Mouse (Mus musculus): ENCODE results near the gene Tcp11. TPM values are rescaled to one million over a fixed set of nuclear protein-coding genes. Genes with fewer than 3 reads are reported as not detected.

Gene Tcp11
- polyA plus RNA-seq, 1 experiment = 2.8 TPM

DNA sequence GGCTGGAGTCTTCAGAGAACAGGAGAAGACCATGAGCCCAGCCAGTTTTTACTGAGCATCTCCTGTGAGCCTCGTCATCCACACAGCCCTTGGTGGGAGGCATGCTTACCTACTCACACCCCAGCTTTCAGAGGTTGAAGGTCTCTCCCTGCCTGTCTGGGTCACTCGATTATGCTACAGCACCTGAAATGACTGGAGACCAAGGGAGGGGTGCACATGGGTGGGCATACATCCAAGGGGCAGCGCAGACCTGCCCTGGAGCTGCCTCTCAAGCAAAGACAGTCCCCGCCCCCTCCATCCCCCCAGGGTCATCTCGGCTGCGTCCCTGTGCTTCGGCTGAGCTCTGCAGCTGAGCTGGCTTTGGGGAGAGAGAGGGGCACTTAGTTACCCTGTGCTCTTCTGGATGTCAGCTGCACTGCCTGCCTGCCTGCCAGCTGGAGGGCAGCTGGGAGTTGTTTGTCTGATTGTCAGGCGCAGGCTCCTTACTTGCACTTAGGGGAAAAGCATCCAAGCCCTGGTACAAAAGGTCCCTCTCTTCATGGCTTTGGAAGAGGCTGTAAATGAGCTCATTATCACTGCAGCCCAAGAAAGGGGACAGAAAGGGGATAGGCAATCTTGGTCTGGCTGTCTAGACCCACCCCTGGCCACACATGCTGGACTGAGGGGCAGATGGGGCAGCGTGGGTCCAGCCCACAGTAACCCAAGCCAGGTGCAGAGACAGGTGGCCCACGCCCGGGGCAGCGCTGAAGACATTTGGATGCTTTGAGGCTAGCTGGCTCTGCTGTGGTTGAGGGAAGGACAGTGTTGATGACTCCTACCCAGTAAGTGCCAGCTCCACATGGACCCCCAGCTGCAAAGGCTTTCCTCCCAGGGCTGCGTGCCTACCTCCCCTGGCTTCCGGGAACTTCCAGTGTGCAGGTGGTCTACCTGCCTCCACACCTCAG lies 43.4 kb downstream of the Tcp11 start:
- TF ChIP-seq POLR2A (IDR thresholded peaks at IDR 0.05; ENCODE audit: borderline replicate concordance, extremely low read depth, insufficient read depth, insufficient read length, poor library complexity, severe bottlenecking) = no peak

DNA sequence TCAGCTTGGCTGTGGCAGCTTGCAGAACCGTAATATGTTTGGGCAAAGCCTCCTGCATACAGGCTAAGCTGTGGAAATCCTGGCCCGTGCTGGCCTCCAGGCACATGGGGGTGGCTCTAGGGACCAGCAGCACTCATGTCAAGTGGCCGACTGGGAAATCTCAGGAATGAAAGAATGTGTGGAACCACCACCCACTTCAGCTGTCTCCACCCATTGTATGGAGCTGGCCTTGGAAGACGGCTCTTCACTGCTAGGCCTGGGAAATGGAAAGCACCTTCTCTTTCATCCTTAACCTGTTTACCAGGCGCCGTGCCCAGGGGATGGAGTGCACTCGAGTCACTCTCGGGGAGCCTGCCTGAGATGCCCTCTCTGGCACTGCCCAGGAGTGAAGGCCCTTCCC lies 45.5 kb downstream of the Tcp11 start:
- DNase-seq (ENCODE audit: low read depth) = no peak
- TF ChIP-seq POLR2A (IDR thresholded peaks at IDR 0.05; ENCODE audit: borderline replicate concordance, extremely low read depth, insufficient read depth, insufficient read length, poor library complexity, severe bottlenecking) (no peak), CTCF (IDR thresholded peaks at IDR 0.05; ENCODE audit: borderline replicate concordance, extremely low read depth, insufficient read depth, insufficient read length) (no peak)

More for the DNA sequence above, 43.4 kb downstream of the Tcp11 start:
- DNase-seq (ENCODE audit: low read depth) = peak; percentile 92

DNA sequence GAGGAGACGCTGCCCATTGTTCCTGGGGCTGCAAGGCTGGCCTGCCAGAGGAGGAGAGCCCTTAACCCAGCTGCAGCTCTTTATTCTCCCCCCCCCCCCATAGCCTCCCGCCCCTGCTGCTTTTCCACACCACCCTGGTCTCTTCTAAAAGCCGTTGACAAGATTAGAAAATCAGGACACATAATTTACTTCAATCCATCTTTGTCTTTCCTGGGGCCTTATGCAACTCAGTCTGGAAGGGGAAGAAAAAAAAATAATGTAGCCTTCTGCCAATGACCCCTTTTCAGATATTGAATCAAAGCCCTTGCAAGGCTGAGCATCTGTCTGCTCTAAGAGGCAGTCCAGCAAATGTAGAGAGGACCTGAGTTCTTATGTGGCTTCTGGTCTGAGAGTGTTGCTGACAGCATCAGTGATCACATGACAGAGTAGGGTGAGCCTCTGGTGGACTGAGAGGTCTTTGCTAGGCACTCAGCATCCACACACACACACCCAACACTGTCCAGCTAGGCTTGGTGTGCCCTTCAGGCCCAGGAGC lies 47.3 kb downstream of the Tcp11 start:
- DNase-seq (ENCODE audit: low read depth) = peak; percentile 59
- TF ChIP-seq POLR2A (IDR thresholded peaks at IDR 0.05; ENCODE audit: borderline replicate concordance, extremely low read depth, insufficient read depth, insufficient read length, poor library complexity, severe bottlenecking) = no peak
- TF ChIP-seq CTCF (IDR thresholded peaks at IDR 0.05; ENCODE audit: borderline replicate concordance, extremely low read depth, insufficient read depth, insufficient read length) = no peak

DNA sequence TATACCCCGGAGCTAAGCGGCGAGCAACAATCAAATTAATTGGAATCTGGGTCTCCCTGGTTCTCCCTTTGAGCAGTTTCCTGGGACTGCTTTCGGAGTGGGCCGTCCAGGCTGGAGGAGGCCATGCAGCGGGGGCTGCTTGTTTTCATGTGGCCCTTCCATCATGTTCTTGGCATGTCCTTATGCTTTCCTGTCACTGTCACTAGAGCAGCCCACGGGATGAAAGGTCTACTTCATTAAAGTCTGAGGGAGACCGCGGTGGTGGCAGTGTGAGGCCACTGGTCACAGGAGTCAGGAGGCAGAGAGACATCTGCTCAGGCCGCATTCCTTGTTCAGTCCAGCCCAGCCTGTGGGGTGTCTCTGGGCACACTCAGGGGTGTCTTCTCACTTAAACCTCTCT lies 48.2 kb downstream of the Tcp11 start:
- TF ChIP-seq POLR2A (IDR thresholded peaks at IDR 0.05; ENCODE audit: borderline replicate concordance, extremely low read depth, insufficient read depth, insufficient read length, poor library complexity, severe bottlenecking) (no peak), CTCF (IDR thresholded peaks at IDR 0.05; ENCODE audit: borderline replicate concordance, extremely low read depth, insufficient read depth, insufficient read length) (no peak)
- no peak for DNase-seq (ENCODE audit: low read depth)

DNA sequence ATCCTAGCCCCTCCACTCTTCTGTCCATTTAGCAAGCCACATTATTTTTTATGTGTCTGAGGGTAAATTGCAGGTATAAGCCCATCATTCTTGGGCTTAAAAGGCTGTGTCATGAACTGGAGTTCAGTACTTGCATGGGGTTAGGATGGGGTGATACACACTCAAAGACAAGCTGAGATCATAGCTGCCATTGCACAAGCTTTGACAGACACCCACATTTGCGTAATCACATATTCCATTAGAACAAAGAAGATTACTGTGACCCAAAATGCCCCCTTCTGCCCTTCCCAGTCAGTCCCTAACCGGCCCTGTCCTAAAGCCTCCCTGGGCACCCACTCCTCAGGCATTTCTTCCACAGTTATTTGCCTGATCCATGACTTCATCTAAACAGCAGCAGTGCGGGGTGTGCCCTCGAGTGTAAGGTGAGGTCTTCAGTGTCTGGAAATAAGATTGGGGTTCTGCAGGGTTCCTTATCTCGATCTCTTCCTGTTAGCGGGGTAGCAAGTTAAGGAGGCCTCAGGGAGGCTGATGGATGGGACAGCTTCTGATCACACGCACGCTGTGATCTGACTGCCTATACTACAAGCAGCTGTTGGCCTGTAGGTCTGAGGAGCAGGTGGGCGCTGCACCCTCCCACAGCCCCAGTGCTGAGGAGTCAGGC lies 49.0 kb downstream of the Tcp11 start:
- TF ChIP-seq CTCF (IDR thresholded peaks at IDR 0.05; ENCODE audit: borderline replicate concordance, extremely low read depth, insufficient read depth, insufficient read length) (no peak), POLR2A (IDR thresholded peaks at IDR 0.05; ENCODE audit: borderline replicate concordance, extremely low read depth, insufficient read depth, insufficient read length, poor library complexity, severe bottlenecking) (no peak)
- no peak for DNase-seq (ENCODE audit: low read depth)

DNA sequence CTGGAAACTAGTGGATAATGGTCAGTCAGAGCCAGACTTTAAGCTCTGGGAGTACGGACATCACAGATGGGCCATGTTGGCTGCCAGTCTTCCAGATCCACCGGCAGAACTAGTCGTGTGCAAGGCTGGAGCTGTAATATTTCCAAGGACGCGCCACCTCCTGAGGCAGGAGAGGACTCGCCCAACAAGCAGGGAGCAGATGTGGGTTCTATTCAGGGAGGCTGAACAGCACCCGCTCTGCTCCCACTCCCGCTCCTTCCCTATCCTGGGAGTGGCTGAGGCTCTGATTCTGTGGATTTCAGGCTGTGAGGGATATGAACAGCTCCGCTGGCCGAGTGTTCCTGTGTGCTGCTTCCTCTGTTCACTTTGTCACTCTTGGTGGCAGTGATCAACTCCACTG lies 50.0 kb downstream of the Tcp11 start:
- no peak for DNase-seq (ENCODE audit: low read depth)
- TF ChIP-seq POLR2A (IDR thresholded peaks at IDR 0.05; ENCODE audit: borderline replicate concordance, extremely low read depth, insufficient read depth, insufficient read length, poor library complexity, severe bottlenecking) (no peak), CTCF (IDR thresholded peaks at IDR 0.05; ENCODE audit: borderline replicate concordance, extremely low read depth, insufficient read depth, insufficient read length) (no peak)

DNA sequence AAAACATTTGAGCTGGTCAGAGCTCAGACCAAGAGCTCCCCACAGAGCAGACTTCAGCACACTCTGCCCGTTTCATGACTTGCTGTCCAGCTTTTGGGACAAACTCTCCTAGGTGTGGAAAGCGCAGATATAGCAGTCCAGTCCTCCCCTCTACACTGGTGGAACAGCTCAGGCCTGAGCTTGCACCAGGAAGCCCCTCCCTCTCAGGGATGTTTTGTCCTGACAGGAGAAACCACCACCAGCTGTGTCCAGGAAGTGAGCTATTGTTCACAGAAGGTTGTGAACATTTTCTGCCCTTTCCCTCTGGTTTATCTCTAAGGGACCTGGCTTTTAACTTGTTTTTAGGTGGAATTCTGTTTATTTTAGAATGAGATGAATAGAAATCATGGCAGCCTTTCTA lies 51.1 kb downstream of the Tcp11 start:
- DNase-seq (ENCODE audit: low read depth) = no peak
- TF ChIP-seq CTCF (IDR thresholded peaks at IDR 0.05; ENCODE audit: borderline replicate concordance, extremely low read depth, insufficient read depth, insufficient read length) (no peak), POLR2A (IDR thresholded peaks at IDR 0.05; ENCODE audit: borderline replicate concordance, extremely low read depth, insufficient read depth, insufficient read length, poor library complexity, severe bottlenecking) (no peak)

DNA sequence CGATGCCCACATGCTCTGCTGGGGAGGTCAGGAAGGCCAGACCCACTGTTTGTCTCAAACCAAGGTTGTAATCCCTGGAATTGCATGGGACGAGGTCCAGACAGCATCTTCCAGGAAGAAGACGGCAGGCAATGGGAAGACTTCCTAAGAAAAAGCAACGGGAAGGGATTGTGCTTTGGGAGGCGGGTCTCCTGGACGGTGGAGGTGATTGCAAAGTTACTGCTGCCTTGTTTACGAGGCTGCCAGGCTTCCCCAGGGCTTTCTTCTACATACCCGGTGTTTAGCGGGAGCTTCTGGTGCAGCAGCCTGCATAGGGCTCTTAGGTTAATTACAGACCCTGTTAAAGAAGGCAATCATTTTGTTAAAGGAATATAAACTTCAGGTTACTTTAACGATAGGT lies 52.2 kb downstream of the Tcp11 start:
- no peak for DNase-seq (ENCODE audit: low read depth)
- no peak for TF ChIP-seq CTCF (IDR thresholded peaks at IDR 0.05; ENCODE audit: borderline replicate concordance, extremely low read depth, insufficient read depth, insufficient read length)
- no peak for TF ChIP-seq POLR2A (IDR thresholded peaks at IDR 0.05; ENCODE audit: borderline replicate concordance, extremely low read depth, insufficient read depth, insufficient read length, poor library complexity, severe bottlenecking)

DNA sequence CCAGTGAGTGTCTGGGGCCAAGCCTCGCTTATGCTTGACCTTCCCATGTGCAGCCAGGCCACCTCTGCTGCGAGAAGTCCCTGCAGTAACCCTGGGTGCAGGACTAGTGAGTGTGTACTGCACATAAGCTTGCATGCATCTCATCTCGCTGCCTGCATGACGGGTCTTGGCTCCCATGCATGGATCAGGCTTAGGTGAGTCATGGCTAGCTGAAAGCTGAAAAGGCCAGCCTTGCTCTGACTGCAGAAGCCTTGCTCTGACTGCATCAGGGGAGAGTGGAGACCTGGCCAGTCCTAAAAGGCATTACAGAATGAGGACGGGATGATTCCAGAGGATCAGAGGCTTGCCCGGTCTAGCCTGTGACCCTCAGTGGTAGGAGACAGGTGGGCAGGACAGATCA lies 53.2 kb downstream of the Tcp11 start:
- no peak for TF ChIP-seq CTCF (IDR thresholded peaks at IDR 0.05; ENCODE audit: borderline replicate concordance, extremely low read depth, insufficient read depth, insufficient read length)
- no peak for TF ChIP-seq POLR2A (IDR thresholded peaks at IDR 0.05; ENCODE audit: borderline replicate concordance, extremely low read depth, insufficient read depth, insufficient read length, poor library complexity, severe bottlenecking)
- no peak for DNase-seq (ENCODE audit: low read depth)

DNA sequence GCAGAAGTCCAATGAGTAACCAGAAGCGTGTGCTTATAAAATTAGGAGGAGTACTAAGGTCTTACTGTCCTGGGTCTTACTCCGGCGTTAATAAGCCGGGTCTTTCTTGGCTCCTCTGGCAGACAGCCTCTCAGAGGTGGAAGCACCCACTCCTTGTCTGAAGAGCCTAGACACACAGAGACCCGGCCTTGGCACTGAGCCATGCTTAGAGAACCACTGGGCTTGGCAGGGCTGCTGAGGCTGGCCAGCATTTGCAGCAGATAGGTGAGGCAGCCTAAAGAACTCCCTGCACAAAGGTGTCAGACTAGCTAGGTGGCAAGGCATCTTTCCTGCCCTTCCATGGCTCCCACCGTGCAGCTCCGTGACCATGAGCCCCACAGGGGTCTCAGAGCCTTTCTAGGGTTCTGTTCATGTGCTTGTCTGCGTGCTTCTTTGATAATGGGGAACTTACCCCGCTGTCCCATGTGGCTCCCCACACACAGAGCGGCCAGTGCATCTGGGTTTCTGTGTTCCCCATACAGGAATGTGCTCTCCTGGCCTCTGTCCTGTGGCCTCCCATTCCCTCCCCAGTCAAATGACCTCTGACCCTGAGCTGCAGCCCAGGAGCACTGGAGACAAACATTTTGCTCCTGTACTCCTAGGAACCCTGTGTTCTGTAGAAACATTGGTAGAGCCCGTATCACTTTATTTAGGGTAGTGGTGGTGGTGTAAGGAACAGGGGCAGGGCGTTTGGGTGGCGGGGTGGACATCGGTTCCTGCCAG lies 54.1 kb downstream of the Tcp11 start:
- TF ChIP-seq POLR2A (IDR thresholded peaks at IDR 0.05; ENCODE audit: borderline replicate concordance, extremely low read depth, insufficient read depth, insufficient read length, poor library complexity, severe bottlenecking) (no peak), CTCF (IDR thresholded peaks at IDR 0.05; ENCODE audit: borderline replicate concordance, extremely low read depth, insufficient read depth, insufficient read length) (no peak)
- DNase-seq (ENCODE audit: low read depth) = peak; percentile 85

DNA sequence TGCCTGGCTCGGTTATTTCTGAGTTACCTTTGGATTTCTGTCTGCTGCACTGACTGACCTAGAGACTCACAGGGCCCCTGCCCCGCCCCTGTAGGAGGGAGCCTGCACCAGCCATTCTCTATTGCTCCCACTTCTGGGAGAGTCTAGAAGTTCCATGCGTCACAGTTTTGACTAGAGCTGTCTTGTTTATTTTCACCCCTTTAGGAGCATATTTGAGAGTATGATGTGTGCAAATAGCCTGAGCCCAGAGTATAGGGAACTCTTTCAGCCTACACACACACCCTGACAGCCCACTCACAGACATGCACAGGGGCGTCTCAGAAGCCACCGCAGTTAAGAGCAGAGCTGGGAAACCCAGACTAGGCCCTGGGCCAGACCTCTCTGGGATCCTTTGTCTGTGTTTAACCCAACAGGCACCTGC lies 54.9 kb downstream of the Tcp11 start:
- TF ChIP-seq POLR2A (IDR thresholded peaks at IDR 0.05; ENCODE audit: borderline replicate concordance, extremely low read depth, insufficient read depth, insufficient read length, poor library complexity, severe bottlenecking) = no peak
- peak; percentile 83 for DNase-seq (ENCODE audit: low read depth)

All from brain, embryonic 14.5 days (tissue).